Mouse (Mus musculus) testis, adult 2 months (tissue): ENCODE results near the gene Rnf145. TPM values are rescaled to one million over a fixed set of nuclear protein-coding genes. Genes with fewer than 3 reads are reported as not detected.

Experiments
- H3K27ac ChIP-seq: fragments of 200-500 bp; 2 replicates; pipeline ENCODE4 v1.5.1; 2012; ENCODE audit warnings: low read depth, low read length; ENCODE audit not compliant: control insufficient read depth, insufficient read depth
- H3K27me3 ChIP-seq: fragments of 200-500 bp; 2 replicates; pipeline ENCODE4 v1.6.1; 2012; ENCODE audit warnings: mild to moderate bottlenecking, low read length, moderate library complexity; ENCODE audit not compliant: control insufficient read depth, insufficient read depth
- H3K36me3 ChIP-seq: fragments of 200-500 bp; 2 replicates; pipeline ENCODE4 v1.6.1; 2012; ENCODE audit warnings: mild to moderate bottlenecking, low read length; ENCODE audit not compliant: control insufficient read depth, insufficient read depth
- H3K4me1 ChIP-seq: fragments of 200-500 bp; 2 replicates; pipeline ENCODE4 v1.6.1; 2012; ENCODE audit warnings: low read length; ENCODE audit not compliant: control insufficient read depth, insufficient read depth
- H3K4me3 ChIP-seq: fragments of 200-500 bp; 2 replicates; pipeline ENCODE4 v1.5.1; 2012; ENCODE audit warnings: low read depth, mild to moderate bottlenecking, low read length, moderate library complexity, mixed read lengths; ENCODE audit not compliant: control insufficient read depth
- CTCF ChIP-seq: fragments of 200-500 bp; IDR thresholded peaks from 2 replicates; pipeline ENCODE4 v1.5.1; 2012; ENCODE audit warnings: low read depth, mild to moderate bottlenecking, inconsistent platforms, low read length, moderate library complexity; ENCODE audit not compliant: control insufficient read depth, insufficient read depth, insufficient replicate concordance
- POLR2A ChIP-seq: fragments of 200-500 bp; IDR thresholded peaks from 2 replicates; pipeline ENCODE4 v1.6.1; 2012; ENCODE audit warnings: low read depth, mild to moderate bottlenecking, inconsistent platforms, low read length, moderate library complexity; ENCODE audit not compliant: control insufficient read depth
- polyA plus RNA-seq: library from polyadenylated mRNA; depleted of rRNA; stranded (reverse); fragments of >200 nt; gene quantifications from 2 replicates; pipeline ENCODE4 v1.2.3, GENCODE M21; 2012

Rnf145 gene
- polyA plus RNA-seq, 1 experiment = 14.9 TPM

DNA sequence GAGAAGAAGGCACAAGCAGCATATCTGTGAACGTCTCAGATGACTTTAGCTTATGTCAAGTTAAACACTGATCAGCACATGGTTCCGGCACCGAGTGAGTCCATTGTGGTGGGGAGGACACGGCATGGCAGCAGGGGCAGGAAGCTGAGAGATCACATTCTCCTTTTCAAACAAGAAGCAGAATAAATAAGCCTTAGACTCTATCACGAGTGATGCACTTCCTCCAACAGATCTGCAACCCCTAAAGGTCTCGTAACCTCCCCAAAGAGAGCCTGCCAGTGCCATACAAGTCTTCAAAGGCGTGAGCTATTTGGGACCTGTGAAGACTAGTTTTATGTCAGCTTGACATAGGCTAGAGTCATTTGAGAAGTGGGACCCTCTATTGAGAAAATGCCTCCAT, 17.8 kb upstream of the Rnf145 start:
- H3K27me3 ChIP-seq = no peaks in the 10 kb centered on the region
- TF ChIP-seq POLR2A (no peak), CTCF (no peak)

DNA sequence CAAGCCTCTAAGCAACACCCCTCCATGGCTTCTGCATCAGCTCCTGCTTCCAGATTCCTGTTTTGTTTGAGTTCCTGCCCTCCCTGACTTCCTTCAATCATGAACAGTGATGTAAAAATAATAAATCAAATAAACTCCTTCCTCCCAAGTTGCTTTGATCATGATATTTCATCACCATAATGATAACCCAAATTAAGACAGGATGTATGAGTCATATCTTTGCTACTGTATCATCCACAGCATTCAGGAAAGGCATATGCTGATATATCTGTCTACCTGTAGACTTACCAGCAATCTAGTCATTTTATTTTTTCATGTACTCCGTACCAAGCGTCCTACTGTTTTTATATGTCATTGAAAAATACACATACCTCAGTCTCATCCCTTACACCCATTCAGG, 17.3 kb upstream of the Rnf145 start:
- TF ChIP-seq CTCF (no peak), POLR2A (no peak)
- Histone ChIP-seq H3K27me3 (no peaks in the 10 kb centered on the region), H3K27ac (no peak overlapping the region), H3K36me3 (no peaks in the 10 kb centered on the region), H3K4me1 (no peaks in the 10 kb centered on the region; the same call in 1 of the 2 replicates), H3K4me3 (no peak overlapping the region)

More for the DNA sequence above, 17.8 kb upstream of the Rnf145 start:
- Histone ChIP-seq H3K27ac (no peak overlapping the region), H3K36me3 (no peaks in the 10 kb centered on the region), H3K4me1 (no peaks in the 10 kb centered on the region; the same call in 1 of the 2 replicates), H3K4me3 (no peak overlapping the region)

DNA sequence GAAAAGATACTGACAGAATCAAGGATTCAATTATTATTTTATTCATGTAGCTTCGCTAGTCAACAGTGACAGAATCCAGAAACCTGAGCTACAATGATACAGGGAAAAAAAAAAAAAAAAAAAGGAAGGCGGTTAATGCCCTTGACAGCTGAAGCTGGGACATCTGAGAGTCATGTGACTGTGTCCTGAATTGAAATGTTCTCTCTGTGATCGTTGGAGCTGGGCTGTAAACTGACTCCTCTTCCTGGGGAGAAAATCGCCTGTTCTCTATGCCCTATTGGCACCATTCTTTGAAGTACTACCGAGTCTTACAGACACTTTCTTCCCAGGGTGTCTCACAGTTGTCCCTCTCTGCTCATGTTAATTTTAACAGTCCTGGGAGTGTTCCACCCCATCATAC, 15.8 kb upstream of the Rnf145 start:
- TF ChIP-seq POLR2A = no peak
- TF ChIP-seq CTCF = no peak

DNA sequence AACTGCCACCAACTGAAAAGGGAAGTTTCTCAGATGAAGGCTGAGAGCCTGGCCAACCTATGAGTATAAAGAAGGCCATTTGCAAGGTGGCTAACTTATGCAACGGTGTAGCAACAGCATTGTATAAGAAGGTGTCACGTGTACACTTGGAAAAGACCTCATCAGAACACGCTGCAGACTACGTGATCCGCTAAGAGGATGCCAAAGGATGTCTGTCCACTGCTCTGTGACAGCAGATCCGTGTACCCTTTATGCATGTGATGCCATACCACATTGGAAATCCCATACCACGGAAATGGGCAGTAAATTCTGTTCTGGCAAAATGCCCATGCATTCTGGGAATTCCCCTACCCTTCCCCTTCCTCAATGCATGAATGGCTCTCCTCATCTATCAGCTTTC, 14.6 kb upstream of the Rnf145 start:
- Histone ChIP-seq H3K27ac (no peak overlapping the region), H3K4me3 (no peak overlapping the region), H3K36me3 (no peaks in the 10 kb centered on the region), H3K4me1 (no peaks in the 10 kb centered on the region), H3K27me3 (no peaks in the 10 kb centered on the region)
- no peak for TF ChIP-seq CTCF

More for the DNA sequence above, 15.8 kb upstream of the Rnf145 start:
- H3K27ac ChIP-seq = no peak overlapping the region
- no peaks in the 10 kb centered on the region for H3K36me3 ChIP-seq
- no peaks in the 10 kb centered on the region for H3K27me3 ChIP-seq
- no peaks in the 10 kb centered on the region; the same call in 1 of the 2 replicates for H3K4me1 ChIP-seq
- no peak overlapping the region for H3K4me3 ChIP-seq

DNA sequence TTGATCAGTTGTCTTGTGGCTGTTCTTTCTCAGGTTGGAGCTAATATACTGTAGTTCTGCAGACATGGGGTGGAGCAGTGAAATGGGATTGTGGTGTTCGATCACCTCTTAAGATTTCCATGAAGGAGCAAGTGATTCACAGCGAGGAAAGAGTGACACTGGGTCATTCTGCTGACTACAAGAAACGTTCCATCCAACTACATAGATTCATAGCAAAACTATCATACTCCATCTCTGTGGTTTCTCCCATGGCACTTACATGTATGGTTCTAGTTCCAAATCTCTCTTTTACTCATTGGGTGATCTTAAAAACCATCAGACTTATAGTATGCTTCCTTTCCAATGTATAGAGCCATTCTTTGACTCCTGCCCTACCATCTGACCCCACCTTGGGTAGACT, 14.0 kb upstream of the Rnf145 start:
- Histone ChIP-seq H3K27me3 (no peaks in the 10 kb centered on the region), H3K4me3 (no peak overlapping the region), H3K36me3 (no peaks in the 10 kb centered on the region), H3K27ac (no peak overlapping the region), H3K4me1 (no peaks in the 10 kb centered on the region)
- TF ChIP-seq POLR2A (no peak), CTCF (no peak)

DNA sequence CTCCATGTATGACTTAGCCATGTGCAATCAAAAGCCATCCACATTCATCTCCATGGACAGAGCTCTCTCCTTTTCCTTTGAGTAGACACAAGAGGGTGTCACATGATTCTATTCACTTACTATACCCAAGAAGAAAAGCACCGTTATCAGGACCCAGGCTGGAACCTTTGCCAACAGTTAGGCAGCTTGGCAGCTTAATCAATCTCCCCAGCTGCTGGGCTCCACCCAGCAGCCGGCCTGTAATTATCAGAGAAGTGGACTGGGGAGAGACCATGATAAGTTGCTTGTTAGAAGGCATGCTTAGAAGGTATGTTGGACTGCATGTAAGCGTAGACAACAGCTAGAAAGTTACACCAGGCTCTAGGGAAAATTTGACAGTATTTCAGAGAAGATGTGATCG, 9.9 kb upstream of the Rnf145 start:
- Histone ChIP-seq H3K36me3 (no peaks in the 10 kb centered on the region), H3K27ac (no peak overlapping the region), H3K4me1 (no peaks in the 10 kb centered on the region), H3K27me3 (no peaks in the 10 kb centered on the region), H3K4me3 (no peak overlapping the region)
- no peak for TF ChIP-seq POLR2A
- TF ChIP-seq CTCF = no peak

DNA sequence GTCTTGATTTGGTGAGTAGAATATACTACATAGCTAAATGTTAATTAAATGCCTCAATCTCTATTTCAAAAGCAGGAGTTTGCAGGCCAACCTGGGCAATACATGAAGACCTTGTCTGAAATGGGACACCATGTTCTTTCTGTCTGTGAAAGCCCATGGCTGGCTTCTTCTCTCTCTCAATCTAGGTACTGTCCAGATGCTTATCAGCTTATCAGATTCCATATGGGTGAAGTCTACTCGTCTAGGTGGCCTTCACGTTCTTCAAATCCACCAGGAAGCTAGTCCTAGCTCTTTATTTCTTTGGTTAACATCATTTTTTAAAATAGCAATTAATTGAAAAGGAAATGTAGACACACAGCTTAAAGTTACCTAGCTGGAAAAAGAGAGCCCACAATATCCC, 8.9 kb upstream of the Rnf145 start:
- H3K27ac ChIP-seq = no peak overlapping the region
- no peaks in the 10 kb centered on the region for H3K27me3 ChIP-seq
- no peak overlapping the region for H3K4me3 ChIP-seq
- H3K4me1 ChIP-seq = no peaks in the 10 kb centered on the region
- H3K36me3 ChIP-seq = no peaks in the 10 kb centered on the region
- TF ChIP-seq POLR2A = no peak

DNA sequence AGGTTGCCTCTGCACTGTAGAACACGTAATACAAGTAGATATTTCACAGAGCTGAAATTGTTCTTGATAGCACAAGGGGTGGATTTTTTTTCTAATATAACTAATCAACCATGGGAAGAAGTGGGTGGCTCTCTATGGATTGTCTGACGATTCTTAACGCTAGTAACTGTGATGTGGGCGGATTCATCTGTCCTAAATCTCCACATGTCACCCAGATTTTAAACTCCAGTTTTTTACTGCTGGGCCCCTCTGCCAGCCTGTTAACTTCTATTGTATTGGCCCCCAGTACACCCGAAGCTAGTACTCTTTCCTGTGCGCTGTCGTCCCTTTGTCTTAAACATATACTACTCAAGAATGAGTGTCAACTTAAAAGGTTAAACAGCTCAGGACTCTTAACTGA, 8.4 kb upstream of the Rnf145 start:
- Histone ChIP-seq H3K27ac (no peak overlapping the region), H3K4me1 (no peaks in the 10 kb centered on the region), H3K36me3 (no peaks in the 10 kb centered on the region), H3K27me3 (no peaks in the 10 kb centered on the region), H3K4me3 (no peak overlapping the region)
- no peak for TF ChIP-seq CTCF
- no peak for TF ChIP-seq POLR2A
